Mouse (Mus musculus) myocyte (in vitro differentiated cells): Measurements from ENCODE around the gene Stk11. TPM values are rescaled to one million over a fixed set of nuclear protein-coding genes. Genes with fewer than 3 reads are reported as not detected.

Source experiments
- H3K27me3 ChIP-seq: one replicate; pipeline ENCODE4 v1.6.1; 2011; ENCODE audit not compliant: control insufficient read depth, insufficient read depth, insufficient read length
- H3K36me3 ChIP-seq: one replicate; pipeline ENCODE4 v1.6.1; 2011; ENCODE audit not compliant: control insufficient read depth, insufficient read depth
- H3K4me2 ChIP-seq: one replicate; pipeline ENCODE4 v1.6.1; 2011; ENCODE audit warnings: low read depth, control low read depth
- H3K4me3 ChIP-seq: one replicate; pipeline ENCODE4 v1.5.1; 2011; ENCODE audit warnings: mild to moderate bottlenecking, control low read depth, moderate library complexity
- H3K79me2 ChIP-seq: one replicate; pipeline ENCODE4 v1.6.1; 2011; ENCODE audit not compliant: control insufficient read depth, insufficient read depth
- H3ac ChIP-seq: one replicate; pipeline ENCODE4 v1.6.1; 2011; ENCODE audit not compliant: control insufficient read depth, insufficient read length
- CEBPB ChIP-seq: IDR thresholded peaks from 2 replicates; pipeline ENCODE4 v1.6.1; 2011; ENCODE audit warnings: mild to moderate bottlenecking, moderate library complexity; ENCODE audit not compliant: poor library complexity, insufficient read depth, severe bottlenecking
- E2F4 ChIP-seq: IDR thresholded peaks from one replicate; pipeline ENCODE4 v1.6.1; 2011; ENCODE audit warnings: mild to moderate bottlenecking, control low read depth, moderate library complexity; ENCODE audit not compliant: insufficient read depth
- MAX ChIP-seq: IDR thresholded peaks from one replicate; pipeline ENCODE4 v1.6.1; 2011; ENCODE audit warnings: low read depth, mild to moderate bottlenecking, control low read depth
- MYOD1 ChIP-seq, 3 experiments: IDR thresholded peaks; one replicate each; pipeline ENCODE4 v1.6.1; 2011; ENCODE audit warnings: control low read depth in 2 of 3, low read depth in 2 of 3, mild to moderate bottlenecking in 2 of 3, moderate library complexity in 1 of 3; ENCODE audit not compliant: insufficient read length in 2 of 3, control insufficient read depth in 1 of 3
- MYOG ChIP-seq, 3 experiments: IDR thresholded peaks; one replicate each; pipeline ENCODE4 v1.6.1; 2011; ENCODE audit warnings: control low read depth in 2 of 3, low read depth in 2 of 3, mild to moderate bottlenecking in 2 of 3; ENCODE audit not compliant: insufficient read length in 2 of 3, control insufficient read depth in 1 of 3, insufficient read depth in 1 of 3
- POLR2A ChIP-seq: IDR thresholded peaks from one replicate; pipeline ENCODE4 v1.6.1; 2011; ENCODE audit warnings: low read depth, mild to moderate bottlenecking, control low read depth, moderate library complexity; ENCODE audit not compliant: insufficient read length
- POLR2AphosphoS2 ChIP-seq: IDR thresholded peaks from one replicate; pipeline ENCODE4 v1.6.1; 2011; ENCODE audit warnings: low read depth, control low read depth; ENCODE audit not compliant: insufficient read length
- REST ChIP-seq: IDR thresholded peaks from one replicate; pipeline ENCODE4 v1.6.1; 2011; ENCODE audit warnings: mild to moderate bottlenecking, control low read depth, moderate library complexity; ENCODE audit not compliant: insufficient read depth, insufficient read length
- SRF ChIP-seq: IDR thresholded peaks from one replicate; pipeline ENCODE4 v1.6.1; 2011; ENCODE audit warnings: low read depth; ENCODE audit not compliant: control insufficient read depth, insufficient read length
- TCF12 ChIP-seq: IDR thresholded peaks from one replicate; pipeline ENCODE4 v1.6.1; 2011; ENCODE audit warnings: mild to moderate bottlenecking, control low read depth; ENCODE audit not compliant: poor library complexity, insufficient read depth, severe bottlenecking
- TCF3 ChIP-seq: IDR thresholded peaks from one replicate; pipeline ENCODE4 v1.6.1; 2011; ENCODE audit warnings: low read depth, control low read depth; ENCODE audit not compliant: insufficient read length
- USF1 ChIP-seq: IDR thresholded peaks from one replicate; pipeline ENCODE4 v1.6.1; 2011; ENCODE audit warnings: low read depth, mild to moderate bottlenecking, control low read depth, moderate library complexity
- polyA plus RNA-seq: library from polyadenylated mRNA; unstranded; fragments of >200 nt; fragmentation: generic; extraction: Trizol; gene quantifications from one replicate; pipeline ENCODE4 v1.2.1, GENCODE M21; 2012; ENCODE audit warnings: missing spikeins

Gene Stk11
- polyA plus RNA-seq, 1 experiment = 150 TPM

DNA sequence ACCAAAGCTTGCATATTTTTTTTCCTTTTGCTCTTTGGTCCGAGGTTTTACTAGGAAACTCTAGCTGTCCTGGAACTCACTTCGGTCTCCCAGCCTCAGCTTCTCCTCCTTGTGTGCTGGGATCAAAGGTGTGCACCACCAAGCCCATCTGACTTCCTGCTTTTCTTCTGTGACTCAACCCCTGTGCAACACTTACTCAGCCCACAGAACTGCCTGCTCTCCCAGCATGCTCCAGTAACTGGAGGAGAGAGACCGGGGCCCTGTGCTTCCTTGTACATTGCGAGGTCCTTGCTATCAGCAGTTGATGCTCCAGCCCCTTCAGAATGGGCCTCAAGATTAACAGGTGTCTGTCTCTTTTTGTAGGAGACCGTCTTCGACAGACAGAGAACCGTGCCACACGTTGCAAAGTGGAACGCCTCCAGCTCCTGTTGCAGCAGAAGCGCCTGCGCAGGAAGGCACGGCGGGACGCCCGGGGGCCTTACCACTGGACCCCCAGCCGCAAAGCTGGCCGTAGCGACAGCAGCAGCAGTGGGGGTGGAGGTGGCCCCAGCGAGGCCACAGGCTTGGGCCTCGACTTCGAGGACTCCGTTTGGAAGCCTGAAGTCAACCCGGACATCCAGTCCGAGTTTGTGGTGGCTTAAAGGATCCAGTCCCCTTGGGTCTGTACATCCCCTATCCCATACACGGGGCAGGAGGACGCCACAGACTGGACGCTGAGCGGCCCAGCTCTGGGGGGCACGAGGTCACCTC is 40.6 kb downstream of the Stk11 start:
- Histone ChIP-seq H3K4me2 (peak overlapping the region; percentile 15), H3ac (no peak overlapping the region), H3K4me3 (no peak overlapping the region), H3K27me3 (no peaks in the 10 kb centered on the region), H3K36me3 (peaks cover 46% of the 10 kb centered on the region), H3K79me2 (peaks cover 42% of the 10 kb centered on the region)
- TF ChIP-seq SRF (no peak), CEBPB (peak; percentile 62; the same call in 1 of the 2 replicates), POLR2A (peak; percentile 36), USF1 (no peak), POLR2AphosphoS2 (peak; percentile 51)

DNA sequence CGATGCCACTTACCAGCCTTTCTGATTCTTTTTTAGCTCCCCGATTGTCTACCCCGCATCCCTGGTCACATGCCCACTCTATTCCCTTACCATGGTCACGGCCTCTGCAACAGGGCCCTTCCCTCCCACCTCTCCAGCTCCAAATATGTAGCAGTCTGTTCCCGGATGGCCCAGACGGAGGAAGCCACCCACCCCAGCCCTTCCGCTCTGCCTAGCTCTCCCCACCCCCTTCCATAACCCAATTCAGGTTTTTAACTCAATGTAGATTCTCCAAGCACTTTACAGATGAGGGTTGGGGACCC is 41.1 kb downstream of the Stk11 start:
- H3ac ChIP-seq = no peak overlapping the region
- H3K4me2 ChIP-seq = no peak overlapping the region
- peaks cover 42% of the 10 kb centered on the region for H3K36me3 ChIP-seq
- no peaks in the 10 kb centered on the region for H3K27me3 ChIP-seq
- TF ChIP-seq SRF (no peak), MAX (no peak), MYOG (IDR thresholded peaks at IDR 0.05; ENCODE audit: control insufficient read depth in 1 of 3, insufficient read depth in 1 of 3, insufficient read length in 2 of 3, low read depth in 2 of 3) (no peak), TCF12 (no peak), CEBPB (no peak)
- H3K79me2 ChIP-seq = peaks cover 37% of the 10 kb centered on the region
- H3K4me3 ChIP-seq = no peak overlapping the region

DNA sequence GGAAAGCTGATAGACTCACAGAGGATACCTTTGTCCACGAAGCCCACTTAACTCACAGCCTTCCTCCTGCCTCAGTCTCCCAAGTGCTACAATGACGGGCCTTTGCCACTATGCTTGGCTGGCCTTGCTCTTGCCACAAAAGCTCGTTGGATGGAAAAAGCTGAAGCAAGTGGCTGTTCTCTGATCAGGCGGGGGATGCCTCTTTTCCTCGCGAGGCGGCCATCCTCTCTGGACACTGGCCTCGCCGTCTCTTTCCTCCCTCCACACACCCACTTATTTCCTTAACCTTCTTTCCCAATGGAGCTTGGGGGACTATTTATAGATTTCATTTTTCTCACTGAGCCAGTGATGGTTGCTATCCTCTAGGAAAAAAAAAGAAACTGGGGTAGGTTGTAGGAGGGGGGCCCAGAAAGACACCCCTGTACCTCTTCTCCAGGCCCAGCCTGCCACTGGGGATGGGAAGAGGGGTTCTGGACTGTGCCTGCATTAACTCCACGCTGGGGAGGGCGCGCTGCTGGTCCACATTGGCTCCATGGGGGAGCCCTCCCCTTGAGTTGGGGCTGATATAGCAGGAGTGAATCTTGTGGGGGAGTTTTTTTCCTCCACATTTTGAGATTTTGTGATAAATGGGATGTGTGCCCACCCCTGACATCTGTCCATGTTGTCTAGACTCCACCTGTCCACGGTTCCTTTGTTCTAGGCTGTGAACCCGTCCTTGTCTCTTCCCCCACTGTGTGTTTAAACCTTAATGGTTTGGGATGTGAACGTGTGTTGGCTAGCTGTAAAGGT is 41.7 kb downstream of the Stk11 start:
- no peak overlapping the region for H3ac ChIP-seq
- TF ChIP-seq CEBPB = no peak
- peak in 2 of 3 experiments; percentile 24 to 27 for TF ChIP-seq MYOD1 (IDR thresholded peaks at IDR 0.05; ENCODE audit: control insufficient read depth in 1 of 3, insufficient read length in 2 of 3, low read depth in 2 of 3)
- peak; percentile 70 for TF ChIP-seq POLR2AphosphoS2
- TF ChIP-seq MYOG (IDR thresholded peaks at IDR 0.05; ENCODE audit: control insufficient read depth in 1 of 3, insufficient read depth in 1 of 3, insufficient read length in 2 of 3, low read depth in 2 of 3) = peak in 1 of 3 experiments; percentile 3
- TF ChIP-seq POLR2A = peak; percentile 8
- no peak for TF ChIP-seq SRF
- peaks cover 30% of the 10 kb centered on the region for H3K79me2 ChIP-seq
- H3K4me3 ChIP-seq = no peak overlapping the region
- no peaks in the 10 kb centered on the region for H3K27me3 ChIP-seq
- H3K36me3 ChIP-seq = peaks cover 39% of the 10 kb centered on the region
- H3K4me2 ChIP-seq = peak overlapping the region; percentile 13

DNA sequence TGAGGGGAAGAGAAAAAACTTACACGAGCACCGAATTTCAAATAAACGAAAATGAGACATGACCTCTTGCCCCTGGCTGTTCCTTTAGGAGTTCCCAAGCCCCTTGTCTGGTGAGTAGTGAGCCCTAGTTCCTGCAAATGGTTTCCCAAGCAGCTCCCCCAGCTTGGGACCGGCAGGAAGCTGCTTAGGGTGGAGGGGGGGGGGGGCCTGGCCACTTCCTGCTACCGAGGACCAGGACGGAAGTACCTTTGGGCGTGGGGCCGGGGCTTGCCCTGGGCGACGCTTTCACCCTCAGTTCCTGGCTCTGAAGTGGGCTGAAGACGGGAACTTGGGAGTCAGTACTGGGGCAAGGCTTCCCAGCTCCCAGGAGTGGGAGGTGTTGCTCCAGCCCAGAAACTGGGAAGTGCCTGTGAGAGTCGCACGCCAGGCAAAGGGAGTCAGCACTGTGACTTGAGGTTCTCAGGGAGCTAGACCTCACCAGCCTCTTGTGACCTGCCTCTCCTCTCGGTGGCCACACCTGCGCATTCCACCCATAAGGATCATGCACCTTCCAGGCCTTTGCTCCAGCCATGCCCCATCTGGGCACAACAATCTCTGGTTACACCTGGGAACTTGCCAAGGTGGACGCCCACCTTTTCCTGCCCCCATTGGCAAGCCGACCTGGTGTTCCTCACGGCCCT is 42.8 kb downstream of the Stk11 start:
- Histone ChIP-seq H3K27me3 (no peaks in the 10 kb centered on the region), H3ac (no peak overlapping the region), H3K4me3 (peak overlapping the region; percentile 20), H3K4me2 (peak overlapping the region; percentile 97), H3K79me2 (peaks cover 19% of the 10 kb centered on the region), H3K36me3 (peaks cover 36% of the 10 kb centered on the region)
- TF ChIP-seq USF1 (no peak), POLR2AphosphoS2 (peak; percentile 98), CEBPB (no peak), REST (no peak), SRF (peak; percentile 15), MAX (no peak), MYOD1 (IDR thresholded peaks at IDR 0.05; ENCODE audit: control insufficient read depth in 1 of 3, insufficient read length in 2 of 3, low read depth in 2 of 3) (peak in 2 of 3 experiments; percentile 7 to 22), TCF12 (no peak), POLR2A (peak; percentile 71), E2F4 (no peak)

DNA sequence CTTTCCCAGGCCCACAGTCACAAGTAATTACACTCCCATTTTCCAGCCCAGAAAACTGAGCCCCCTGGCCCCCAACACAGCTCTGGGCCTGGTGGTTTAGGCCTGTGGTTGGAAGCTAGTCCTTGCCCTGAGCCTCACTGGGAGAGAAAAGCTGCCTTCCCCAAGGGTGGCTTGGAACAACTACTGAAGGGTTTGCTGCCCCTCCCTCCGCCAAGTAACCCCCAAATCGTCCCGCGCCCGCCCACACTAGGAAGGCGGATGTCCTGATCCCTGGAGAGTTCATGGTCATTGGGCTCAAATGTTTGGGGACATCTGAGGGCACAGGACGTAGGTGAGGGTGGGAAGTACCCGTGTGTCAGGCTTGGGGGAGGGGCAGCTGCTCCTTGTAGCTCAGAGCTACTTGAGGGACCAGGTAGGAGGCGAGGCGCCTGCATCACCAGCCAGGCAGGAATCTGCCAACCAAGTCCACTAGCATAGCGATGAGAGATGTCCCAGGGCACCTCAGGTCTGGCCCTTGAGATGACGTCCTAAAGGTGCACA is 43.5 kb downstream of the Stk11 start:
- TF ChIP-seq TCF12 = no peak
- TF ChIP-seq POLR2AphosphoS2 = peak; percentile 82
- peak in 1 of 3 experiments; percentile 3 for TF ChIP-seq MYOG (IDR thresholded peaks at IDR 0.05; ENCODE audit: control insufficient read depth in 1 of 3, insufficient read depth in 1 of 3, insufficient read length in 2 of 3, low read depth in 2 of 3)
- peak in 1 of 3 experiments; percentile 11 for TF ChIP-seq MYOD1 (IDR thresholded peaks at IDR 0.05; ENCODE audit: control insufficient read depth in 1 of 3, insufficient read length in 2 of 3, low read depth in 2 of 3)
- TF ChIP-seq TCF3 = no peak
- H3K4me3 ChIP-seq = peak overlapping the region; percentile 20
- peaks cover 34% of the 10 kb centered on the region for H3K36me3 ChIP-seq
- H3ac ChIP-seq = no peak overlapping the region
- H3K79me2 ChIP-seq = peaks cover 13% of the 10 kb centered on the region
- no peaks in the 10 kb centered on the region for H3K27me3 ChIP-seq
- H3K4me2 ChIP-seq = peak overlapping the region; percentile 97
